Mouse (Mus musculus): ENCODE data around the gene Zdhhc24.

- TF ChIP-seq CTCF (conservative IDR thresholded peaks at IDR 0.05; ENCODE audit: insufficient read depth, insufficient read length, low read depth, low read length) (no peak), POLR2A (IDR thresholded peaks at IDR 0.05; ENCODE audit: low read depth, low read length) (no peak)
Observed at GRCm38 (mm10) chr19:4916827-4917226, 38.4 kb downstream of the Zdhhc24 start.

All from kidney, adult 2 months (tissue).